Mouse (Mus musculus) olfactory bulb, adult 2 months (tissue): ENCODE data around the gene Slitrk5.

Experiments
- CTCF ChIP-seq: fragments of 200-500 bp; IDR thresholded peaks from 2 replicates; pipeline ENCODE4 v1.5.1; 2012; ENCODE audit warnings: low read depth, mild to moderate bottlenecking, low read length, moderate library complexity; ENCODE audit not compliant: insufficient read depth
- POLR2A ChIP-seq: fragments of 200-500 bp; IDR thresholded peaks from 2 replicates; pipeline ENCODE4 v1.6.1; 2012; ENCODE audit warnings: mild to moderate bottlenecking, low read depth, low read length, moderate library complexity; ENCODE audit not compliant: insufficient read depth

- TF ChIP-seq POLR2A (no peak), CTCF (no peak)
Observed at GRCm38 (mm10) chr14:111680271-111680670, 5.4 kb downstream of the Slitrk5 start.
